Mouse (Mus musculus) myocyte (in vitro differentiated cells): ENCODE data around the gene Enkd1. TPM values are rescaled to one million over a fixed set of nuclear protein-coding genes. Genes with fewer than 3 reads are reported as not detected.

ENCODE experiments used
- H3K27me3 ChIP-seq: one replicate; pipeline ENCODE4 v1.6.1; 2011; ENCODE audit not compliant: control insufficient read depth, insufficient read depth, insufficient read length
- H3K36me3 ChIP-seq: one replicate; pipeline ENCODE4 v1.6.1; 2011; ENCODE audit not compliant: control insufficient read depth, insufficient read depth
- H3K4me2 ChIP-seq: one replicate; pipeline ENCODE4 v1.6.1; 2011; ENCODE audit warnings: low read depth, control low read depth
- H3K4me3 ChIP-seq: one replicate; pipeline ENCODE4 v1.5.1; 2011; ENCODE audit warnings: mild to moderate bottlenecking, control low read depth, moderate library complexity
- H3K79me2 ChIP-seq: one replicate; pipeline ENCODE4 v1.6.1; 2011; ENCODE audit not compliant: control insufficient read depth, insufficient read depth
- H3ac ChIP-seq: one replicate; pipeline ENCODE4 v1.6.1; 2011; ENCODE audit not compliant: control insufficient read depth, insufficient read length
- CEBPB ChIP-seq: IDR thresholded peaks from 2 replicates; pipeline ENCODE4 v1.6.1; 2011; ENCODE audit warnings: mild to moderate bottlenecking, moderate library complexity; ENCODE audit not compliant: poor library complexity, insufficient read depth, severe bottlenecking
- E2F4 ChIP-seq: IDR thresholded peaks from one replicate; pipeline ENCODE4 v1.6.1; 2011; ENCODE audit warnings: mild to moderate bottlenecking, control low read depth, moderate library complexity; ENCODE audit not compliant: insufficient read depth
- MAX ChIP-seq: IDR thresholded peaks from one replicate; pipeline ENCODE4 v1.6.1; 2011; ENCODE audit warnings: low read depth, mild to moderate bottlenecking, control low read depth
- MYOD1 ChIP-seq, 3 experiments: IDR thresholded peaks; one replicate each; pipeline ENCODE4 v1.6.1; 2011; ENCODE audit warnings: control low read depth in 2 of 3, low read depth in 2 of 3, mild to moderate bottlenecking in 2 of 3, moderate library complexity in 1 of 3; ENCODE audit not compliant: insufficient read length in 2 of 3, control insufficient read depth in 1 of 3
- MYOG ChIP-seq, 3 experiments: IDR thresholded peaks; one replicate each; pipeline ENCODE4 v1.6.1; 2011; ENCODE audit warnings: control low read depth in 2 of 3, low read depth in 2 of 3, mild to moderate bottlenecking in 2 of 3; ENCODE audit not compliant: insufficient read length in 2 of 3, control insufficient read depth in 1 of 3, insufficient read depth in 1 of 3
- POLR2A ChIP-seq: IDR thresholded peaks from one replicate; pipeline ENCODE4 v1.6.1; 2011; ENCODE audit warnings: low read depth, mild to moderate bottlenecking, control low read depth, moderate library complexity; ENCODE audit not compliant: insufficient read length
- POLR2AphosphoS2 ChIP-seq: IDR thresholded peaks from one replicate; pipeline ENCODE4 v1.6.1; 2011; ENCODE audit warnings: low read depth, control low read depth; ENCODE audit not compliant: insufficient read length
- REST ChIP-seq: IDR thresholded peaks from one replicate; pipeline ENCODE4 v1.6.1; 2011; ENCODE audit warnings: mild to moderate bottlenecking, control low read depth, moderate library complexity; ENCODE audit not compliant: insufficient read depth, insufficient read length
- SRF ChIP-seq: IDR thresholded peaks from one replicate; pipeline ENCODE4 v1.6.1; 2011; ENCODE audit warnings: low read depth; ENCODE audit not compliant: control insufficient read depth, insufficient read length
- TCF12 ChIP-seq: IDR thresholded peaks from one replicate; pipeline ENCODE4 v1.6.1; 2011; ENCODE audit warnings: mild to moderate bottlenecking, control low read depth; ENCODE audit not compliant: poor library complexity, insufficient read depth, severe bottlenecking
- TCF3 ChIP-seq: IDR thresholded peaks from one replicate; pipeline ENCODE4 v1.6.1; 2011; ENCODE audit warnings: low read depth, control low read depth; ENCODE audit not compliant: insufficient read length
- USF1 ChIP-seq: IDR thresholded peaks from one replicate; pipeline ENCODE4 v1.6.1; 2011; ENCODE audit warnings: low read depth, mild to moderate bottlenecking, control low read depth, moderate library complexity
- polyA plus RNA-seq: library from polyadenylated mRNA; unstranded; fragments of >200 nt; fragmentation: generic; extraction: Trizol; gene quantifications from one replicate; pipeline ENCODE4 v1.2.1, GENCODE M21; 2012; ENCODE audit warnings: missing spikeins

Gene Enkd1
- polyA plus RNA-seq: 21.6 TPM

- peaks cover 8% of the 10 kb centered on the region for H3K79me2 ChIP-seq
- peak within 1 kb of the TSS; percentile 81 for H3K4me2 ChIP-seq
- no peaks in the 10 kb centered on the region for H3K36me3 ChIP-seq
- H3K27me3 ChIP-seq: no peaks in the 10 kb centered on the region
- H3K4me3 ChIP-seq: peak within 1 kb of the TSS; percentile 54
- TF ChIP-seq POLR2AphosphoS2 (no peak), TCF12 (no peak), REST (no peak), POLR2A (peak; percentile 25), USF1 (peak; percentile 7), SRF (no peak), E2F4 (peak; percentile 81), MYOD1 (IDR thresholded peaks at IDR 0.05; ENCODE audit: control insufficient read depth in 1 of 3, insufficient read length in 2 of 3, low read depth in 2 of 3) (peak in 1 of 3 experiments; percentile 9), MAX (no peak), MYOG (IDR thresholded peaks at IDR 0.05; ENCODE audit: control insufficient read depth in 1 of 3, insufficient read depth in 1 of 3, insufficient read length in 2 of 3, low read depth in 2 of 3) (peak in 1 of 3 experiments; percentile 1), TCF3 (no peak), CEBPB (0 out of 2 replicates have a peak, but pooled peaks have one; percentile 1)
- peak within 1 kb of the TSS; percentile 28 for H3ac ChIP-seq
Measured at GRCm38 (mm10) chr8:105707498-105708403, at the start of gene Enkd1, which contains the start of gene 4933405L10Rik. Gene Enkd1 (minus strand): TSS chr8:105708210. Gene 4933405L10Rik (plus strand): TSS chr8:105707655.

- peaks cover 4% of the 10 kb centered on the region for H3K79me2 ChIP-seq
- H3K27me3 ChIP-seq: no peaks in the 10 kb centered on the region
- H3ac ChIP-seq: no peak overlapping the region
- TF ChIP-seq USF1: no peak
- TF ChIP-seq REST: no peak
- TF ChIP-seq POLR2AphosphoS2: no peak
- TF ChIP-seq MYOG (IDR thresholded peaks at IDR 0.05; ENCODE audit: control insufficient read depth in 1 of 3, insufficient read depth in 1 of 3, insufficient read length in 2 of 3, low read depth in 2 of 3): no peak
- no peak for TF ChIP-seq TCF12
- no peak for TF ChIP-seq MAX
- no peak for TF ChIP-seq SRF
- TF ChIP-seq CEBPB: no peak
- H3K4me2 ChIP-seq: no peak overlapping the region
- no peaks in the 10 kb centered on the region for H3K36me3 ChIP-seq
- no peak overlapping the region for H3K4me3 ChIP-seq
Measured at GRCm38 (mm10) chr8:105754688-105755087, 46.7 kb upstream of the Enkd1 start.

GRCm38 (mm10) chr8:105753916-105754315 lies 45.9 kb upstream of the Enkd1 start:
- Histone ChIP-seq H3K27me3 (no peaks in the 10 kb centered on the region), H3ac (no peak overlapping the region), H3K79me2 (peaks cover 4% of the 10 kb centered on the region), H3K4me2 (no peak overlapping the region), H3K4me3 (no peak overlapping the region), H3K36me3 (no peaks in the 10 kb centered on the region)
- TF ChIP-seq SRF: no peak
- no peak for TF ChIP-seq E2F4
- TF ChIP-seq MYOD1 (IDR thresholded peaks at IDR 0.05; ENCODE audit: control insufficient read depth in 1 of 3, insufficient read length in 2 of 3, low read depth in 2 of 3): no peak
- TF ChIP-seq MYOG (IDR thresholded peaks at IDR 0.05; ENCODE audit: control insufficient read depth in 1 of 3, insufficient read depth in 1 of 3, insufficient read length in 2 of 3, low read depth in 2 of 3): no peak
- no peak for TF ChIP-seq TCF12
- no peak for TF ChIP-seq POLR2A
- TF ChIP-seq TCF3: no peak
- TF ChIP-seq USF1: no peak
- TF ChIP-seq POLR2AphosphoS2: no peak
- TF ChIP-seq REST: no peak
- TF ChIP-seq CEBPB: no peak
- TF ChIP-seq MAX: no peak

GRCm38 (mm10) chr8:105750606-105751005 lies 42.6 kb upstream of the Enkd1 start:
- TF ChIP-seq TCF12 (no peak), CEBPB (no peak), MYOD1 (IDR thresholded peaks at IDR 0.05; ENCODE audit: control insufficient read depth in 1 of 3, insufficient read length in 2 of 3, low read depth in 2 of 3) (no peak), REST (no peak), POLR2A (no peak), USF1 (no peak), TCF3 (no peak), E2F4 (no peak), MYOG (IDR thresholded peaks at IDR 0.05; ENCODE audit: control insufficient read depth in 1 of 3, insufficient read depth in 1 of 3, insufficient read length in 2 of 3, low read depth in 2 of 3) (no peak), POLR2AphosphoS2 (no peak), MAX (no peak), SRF (no peak)
- Histone ChIP-seq H3K79me2 (no peaks in the 10 kb centered on the region), H3K4me2 (peak overlapping the region; percentile 27), H3ac (no peak overlapping the region), H3K36me3 (no peaks in the 10 kb centered on the region), H3K4me3 (no peak overlapping the region), H3K27me3 (no peaks in the 10 kb centered on the region)
